Mouse (Mus musculus) left cerebral cortex, adult 18-20 months (tissue): Measurements from ENCODE around the gene Pla2g6. TPM values are rescaled to one million over a fixed set of nuclear protein-coding genes. Genes with fewer than 3 reads are reported as not detected.

Source experiments
- DNase-seq, 2 experiments: peaks; one replicate each; pipeline ENCODE4 v3.0.0; 2021 to 2022; ENCODE audit warnings: low spot score in 2 of 2, mixed read lengths in 1 of 2
- total RNA-seq, 2 experiments: library from RNA; stranded (reverse); gene quantifications; 2 replicates each; pipeline ENCODE4 v1.2.3; 2021

The Pla2g6 gene
- total RNA-seq, 2 experiments from 2014 or later, result 18.4 to 21.2 TPM

- no peak for DNase-seq
These were observed 23.2 kb upstream of the Pla2g6 start for GRCm38 (mm10) chr15:79351331-79351767.

GRCm38 (mm10) chr15:79350866-79351265 lies 22.7 kb upstream of the Pla2g6 start:
- no peak for DNase-seq

GRCm38 (mm10) chr15:79348651-79349050 lies 20.5 kb upstream of the Pla2g6 start:
- no peak for DNase-seq

GRCm38 (mm10) chr15:79347845-79348506 lies 19.8 kb upstream of the Pla2g6 start:
- peak; percentile 21 to 27 for DNase-seq

GRCm38 (mm10) chr15:79347165-79347844 lies 19.1 kb upstream of the Pla2g6 start:
- DNase-seq, result peak; percentile 83 to 85

- no peak for DNase-seq
These were observed 18.0 kb upstream of the Pla2g6 start, which contains the start of gene Maff for GRCm38 (mm10) chr15:79346051-79346793. Gene Maff, plus strand, starts transcription at chr15:79346621.

GRCm38 (mm10) chr15:79344627-79345026 lies 16.4 kb upstream of the Pla2g6 start:
- DNase-seq, result no peak

GRCm38 (mm10) chr15:79342641-79343337 lies 14.6 kb upstream of the Pla2g6 start:
- DNase-seq, result no peak

- DNase-seq, result no peak
These were observed 10.8 kb upstream of the Pla2g6 start for GRCm38 (mm10) chr15:79338978-79339377.

GRCm38 (mm10) chr15:79335061-79335655 lies 7.0 kb upstream of the Pla2g6 start:
- DNase-seq, result no peak

GRCm38 (mm10) chr15:79333409-79333808 lies 5.2 kb upstream of the Pla2g6 start:
- DNase-seq, result no peak

- no peak for DNase-seq
These were observed 2.3 kb upstream of the Pla2g6 start for GRCm38 (mm10) chr15:79330521-79330920.

- DNase-seq, result no peak
These were observed 1.8 kb upstream of the Pla2g6 start for GRCm38 (mm10) chr15:79329979-79330363.

- DNase-seq, result no peak
These were observed 1.3 kb upstream of the Pla2g6 start for GRCm38 (mm10) chr15:79329346-79329978.

- DNase-seq, result no peak
These were observed 717 bp upstream of the Pla2g6 start for GRCm38 (mm10) chr15:79328939-79329275.

- DNase-seq, result peak in 1 of 2 experiments; percentile 29
These were observed 924 bp downstream of the Pla2g6 start for GRCm38 (mm10) chr15:79326971-79327961.

GRCm38 (mm10) chr15:79326264-79326663 lies 1.9 kb downstream of the Pla2g6 start:
- DNase-seq, result no peak

- no peak for DNase-seq
These were observed 2.4 kb downstream of the Pla2g6 start for GRCm38 (mm10) chr15:79325742-79326141.

- DNase-seq, result no peak
These were observed 3.8 kb downstream of the Pla2g6 start for GRCm38 (mm10) chr15:79324373-79324772.
